ENCODE assay signal across 25 mouse cellular contexts in genomic region chr2:135963089-135963488, GRCm38 (mm10).
DNase-seq lines count a peak whose midpoint lies in the region; ATAC-seq and TF ChIP-seq lines count a peak whose summit lies in the region.
"Had no signal": no experiment of that assay in that cellular context is flagged by ENCODE, and none has a peak within 500 bp of the region (broad histone marks: within the 10 kb centered on the region; RNA-seq: fewer than 3 reads in every experiment).

No protein-coding gene starts in this region.

- ATAC-seq in heart, embryonic 12.5 days (ENCODE audit: insufficient number of reproducible peaks, low FRiP score) = peak; percentile 59
- ATAC-seq in heart, embryonic 14.5 days (ENCODE audit: insufficient number of reproducible peaks, insufficient read depth, low FRiP score, low read depth) = peak; percentile 54; the same call in 1 of the 2 replicates
- ATAC-seq in heart, postnatal 0 days (ENCODE audit: insufficient read depth, low read depth) = peak; percentile 55; the same call in 1 of the 2 replicates
- ATAC-seq: activated CD4-positive, CD25-positive, alpha-beta regulatory T cell, adult 4 months; CD4-positive, CD25-positive, alpha-beta regulatory T cell, adult 4 months; forebrain, embryonic 13.5 days; Patski had no signal

- H3K9ac ChIP-seq in heart, embryonic 12.5 days = no peak overlapping the region
- H3K9ac ChIP-seq in heart, embryonic 14.5 days (ENCODE audit: low read length) = no peak overlapping the region
- no peak overlapping the region for H3K9ac ChIP-seq in heart, postnatal 0 days (replicated peaks; ENCODE audit: low read depth, low read length)
- H3K9ac ChIP-seq: embryonic facial prominence, embryonic 12.5 days; forebrain, embryonic 13.5 days had no signal

- H3K4me2 ChIP-seq in heart, embryonic 12.5 days = peak overlapping the region; percentile 24
- H3K4me2 ChIP-seq in heart, embryonic 14.5 days (ENCODE audit: low read length) = peak overlapping the region; percentile 9; the same call in 1 of the 2 replicates
- H3K4me2 ChIP-seq in heart, postnatal 0 days (ENCODE audit: low read depth, low read length) = no peak overlapping the region
- H3K4me2 ChIP-seq: embryonic facial prominence, embryonic 12.5 days; forebrain, embryonic 13.5 days had no signal

- intact Hi-C loops in heart, postnatal 14 days (cut with DNase I) = no loop called here

- H3K4me1 ChIP-seq in heart, embryonic 10.5 days = peaks cover 14% of the 10 kb centered on the region
- H3K4me1 ChIP-seq in heart, embryonic 12.5 days (replicated peaks) = peaks cover 16% of the 10 kb centered on the region
- H3K4me1 ChIP-seq in heart, embryonic 14.5 days (ENCODE audit: control insufficient read depth in 2 of 2, insufficient read depth in 2 of 2, low read length in 2 of 2) = peaks cover 5 to 6% of the 10 kb centered on the region in 2 experiments; a peak in 3 of 4 replicates
- H3K4me1 ChIP-seq in heart, postnatal 0 days (ENCODE audit: control insufficient read depth, insufficient read depth) = no peaks in the 10 kb centered on the region
- H3K4me1 ChIP-seq: embryonic facial prominence, embryonic 12.5 days had no signal

- 35% methylated on average over 14 of the region's 14 CpGs for WGBS in heart, embryonic 10.5 days
- 25% methylated on average over 14 of the region's 14 CpGs for WGBS in heart, embryonic 12.5 days
- 30% methylated on average over 14 of the region's 14 CpGs for WGBS in heart, embryonic 14.5 days
- 26% methylated on average over 14 of the region's 14 CpGs for WGBS in heart, postnatal 0 days

- TF ChIP-seq EP300 in heart, postnatal 0 days (IDR thresholded peaks at IDR 0.05; ENCODE audit: low read depth) = no peak

- no peak overlapping the region for H3K4me3 ChIP-seq in heart, embryonic 10.5 days
- no peak overlapping the region for H3K4me3 ChIP-seq in heart, embryonic 12.5 days
- no peak overlapping the region for H3K4me3 ChIP-seq in heart, embryonic 14.5 days (ENCODE audit: control insufficient read depth in 1 of 2, insufficient read depth in 1 of 2, low read depth in 1 of 2, low read length in 2 of 2)
- H3K4me3 ChIP-seq in heart, postnatal 0 days (ENCODE audit: low read depth, low read length) = no peak overlapping the region
- H3K4me3 ChIP-seq: embryonic facial prominence, embryonic 10.5 days; embryonic facial prominence, embryonic 12.5 days; forebrain, embryonic 13.5 days had no signal

- 0 out of 2 replicates have a peak overlapping the region, but pooled peaks have one; percentile 10 for H3K27ac ChIP-seq in heart, embryonic 10.5 days
- no peak overlapping the region for H3K27ac ChIP-seq in heart, embryonic 12.5 days (ENCODE audit: poor library complexity, severe bottlenecking)
- 0 out of 4 replicates have a peak overlapping the region, but pooled peaks of 1 of the 2 experiments have one; percentile 6 for H3K27ac ChIP-seq in heart, embryonic 14.5 days (replicated peaks in 1 of 2; ENCODE audit: control insufficient read depth in 1 of 2, insufficient read depth in 1 of 2, low read depth in 2 of 2, low read length in 2 of 2)
- no peak overlapping the region for H3K27ac ChIP-seq in heart, postnatal 0 days (ENCODE audit: low read depth)
- H3K27ac ChIP-seq: embryonic facial prominence, embryonic 10.5 days; embryonic facial prominence, embryonic 12.5 days; forebrain, embryonic 13.5 days had no signal

- H3K27me3 ChIP-seq in heart, embryonic 10.5 days (ENCODE audit: insufficient read depth, poor library complexity, severe bottlenecking) = peaks cover 8% of the 10 kb centered on the region; the same call in 1 of the 2 replicates
- peaks cover 8% of the 10 kb centered on the region; the same call in 1 of the 2 replicates for H3K27me3 ChIP-seq in heart, embryonic 12.5 days (replicated peaks)
- H3K27me3 ChIP-seq in heart, embryonic 14.5 days (ENCODE audit: control insufficient read depth, insufficient read depth, low read length) = no peaks in the 10 kb centered on the region
- no peaks in the 10 kb centered on the region for H3K27me3 ChIP-seq in heart, postnatal 0 days (ENCODE audit: control insufficient read depth, insufficient read depth, low read length)
- H3K27me3 ChIP-seq: CH12.LX; embryonic facial prominence, embryonic 12.5 days; forebrain, embryonic 13.5 days; Patski had no signal

- DNase-seq in heart, embryonic 10.5 days (ENCODE audit: low spot score) = peak; percentile 86
- no peak for DNase-seq in heart, adult 9 months (ENCODE audit: low spot score in 2 of 2)
- no peak for DNase-seq in heart, postnatal 4 days
- DNase-seq in heart, postnatal 14 days = no peak
- peak; percentile 10 for DNase-seq in heart, postnatal 0 days (ENCODE audit: low spot score)
- no peak for DNase-seq in heart, adult 8-10 months (ENCODE audit: low spot score)
- DNase-seq: adrenal gland, adult 8-10 months; adrenal gland, postnatal 14 days; adrenal gland, postnatal 36 days; B cell, adult 2 months; cerebellum, adult 11-12 months; cerebellum, adult 2 months; cerebellum, adult 9-10 months; cerebellum, postnatal 10 days; cerebellum, postnatal 25 days had no signal

- TF ChIP-seq CTCF in heart, postnatal 0 days (IDR thresholded peaks at IDR 0.05; ENCODE audit: low read depth) = no peak

- H3K9me3 ChIP-seq in heart, embryonic 10.5 days = no peaks in the 10 kb centered on the region
- H3K9me3 ChIP-seq in heart, embryonic 12.5 days (replicated peaks) = no peaks in the 10 kb centered on the region
- no peaks in the 10 kb centered on the region for H3K9me3 ChIP-seq in heart, embryonic 14.5 days (ENCODE audit: control insufficient read depth, low read length)
- no peaks in the 10 kb centered on the region for H3K9me3 ChIP-seq in heart, postnatal 0 days (replicated peaks; ENCODE audit: control insufficient read depth, low read length)
- H3K9me3 ChIP-seq: embryonic facial prominence, embryonic 10.5 days; embryonic facial prominence, embryonic 12.5 days; forebrain, embryonic 13.5 days had no signal

- 0 out of 2 replicates have a peak, but pooled peaks cover 7% of the 10 kb centered on the region for H3K36me3 ChIP-seq in heart, embryonic 10.5 days
- peaks cover 5% of the 10 kb centered on the region; the same call in 1 of the 2 replicates for H3K36me3 ChIP-seq in heart, embryonic 12.5 days
- peaks cover 43% of the 10 kb centered on the region for H3K36me3 ChIP-seq in heart, embryonic 14.5 days (ENCODE audit: control insufficient read depth, insufficient read depth, low read length)
- peaks cover 42% of the 10 kb centered on the region for H3K36me3 ChIP-seq in heart, postnatal 0 days (replicated peaks; ENCODE audit: control insufficient read depth, insufficient read depth, low read length)
- H3K36me3 ChIP-seq: embryonic facial prominence, embryonic 10.5 days; G1E had no signal

Comparison
In these comparisons a context has a peak if more than half of its experiments do, and no peak if none do; other contexts are left out.
1. DNase-seq: peak in heart, embryonic 10.5 days (single experiment) and heart, postnatal 0 days (single experiment); none in heart, adult 9 months (0 of 2), heart, postnatal 4 days (single experiment), heart, postnatal 14 days (0 of 2) and heart, adult 8-10 months (single experiment).
2. Peak in every context shown above with its lines, with median percentiles within 50 percentile points of each other: ATAC-seq.